Mouse (Mus musculus): ENCODE results near the gene Kifc3.

GRCm38 (mm10) chr8:95191497-95192175 lies 11.0 kb downstream of the Kifc3 start:
- TF ChIP-seq CTCF (IDR thresholded peaks at IDR 0.05; ENCODE audit: control insufficient read depth, insufficient read depth, low read length) (no peak), POLR2A (IDR thresholded peaks at IDR 0.05; ENCODE audit: borderline replicate concordance, control insufficient read depth, low read depth, low read length) (no peak)
